Mouse (Mus musculus): ENCODE measurements at regions not wholly inside any gene's neighbourhood (a gene's known extent, or its start where the extent isn't known, plus 50 kb on each side); places are given as distances from the start of the nearest gene placed in this dataset.

GRCm38 (mm10) chrX:11533871-11534270, 206.2 kb downstream of the H2al1j start:
- no peak for TF ChIP-seq CTCF (conservative IDR thresholded peaks at IDR 0.05; ENCODE audit: insufficient read depth, insufficient read length, low read depth, low read length)
- no peak for TF ChIP-seq POLR2A (IDR thresholded peaks at IDR 0.05; ENCODE audit: low read depth, low read length)
